Mouse (Mus musculus): ENCODE measurements around the gene Usp46. TPM values are rescaled to one million over a fixed set of nuclear protein-coding genes. Genes with fewer than 3 reads are reported as not detected.

Gene Usp46
- polyA plus RNA-seq, 1 experiment from 2014 or later: 32.9 TPM

DNA sequence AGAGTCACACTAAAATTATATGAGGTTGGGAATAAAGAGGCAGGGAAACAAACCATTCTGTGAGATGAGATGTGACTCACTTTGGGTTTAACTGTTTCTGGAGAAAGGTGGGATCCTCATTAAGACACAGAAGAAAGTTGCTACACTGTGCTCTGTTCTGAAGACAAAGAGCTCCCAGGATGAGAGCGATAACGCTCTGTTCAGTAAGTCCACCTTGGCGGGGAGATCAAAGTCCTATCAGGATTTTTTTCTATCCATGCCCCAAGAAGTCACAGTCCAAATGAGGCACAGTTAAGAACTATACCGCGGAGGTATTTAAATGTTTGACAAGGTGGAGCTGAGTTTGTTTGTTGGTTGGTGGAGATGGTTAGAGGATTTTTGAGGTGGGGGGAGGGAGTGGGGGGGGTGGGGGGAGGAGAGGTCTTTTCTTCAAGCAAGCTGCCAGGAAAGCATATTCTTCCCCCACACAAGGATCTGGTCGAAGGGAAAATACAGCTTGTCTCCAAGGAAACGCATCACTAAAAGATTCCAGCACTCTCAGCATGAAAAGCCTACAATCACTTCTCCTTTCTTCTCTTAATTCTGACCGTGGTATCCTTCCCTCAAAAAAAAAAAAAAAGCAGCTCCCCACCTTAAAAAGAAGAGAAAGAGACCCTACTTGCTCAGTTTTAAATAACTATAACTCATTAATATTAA lies 49.2 kb downstream of the Usp46 start:
- DNase-seq (ENCODE audit: low spot score) (no peak), ATAC-seq (replicated peaks; ENCODE audit: low FRiP score) (no peak)
- no peak overlapping the region for H3K4me3 ChIP-seq (ENCODE audit: low read depth, low read length)
- H3K36me3 ChIP-seq (ENCODE audit: control insufficient read depth, insufficient read depth, low read length): peaks cover 25% of the 10 kb centered on the region
- H3K4me2 ChIP-seq: no peak overlapping the region
- H3K4me1 ChIP-seq (replicated peaks; ENCODE audit: control insufficient read depth, insufficient read depth, low read length): no peaks in the 10 kb centered on the region
- no peaks in the 10 kb centered on the region for H3K27me3 ChIP-seq (replicated peaks; ENCODE audit: control insufficient read depth, insufficient read depth, low read length)
- H3K9ac ChIP-seq (ENCODE audit: low read depth, low read length): no peak overlapping the region
- 89% methylated on average over 8 of the region's 8 CpGs for WGBS
- peaks cover 5% of the 10 kb centered on the region; the same call in 1 of the 2 replicates for H3K9me3 ChIP-seq (ENCODE audit: control insufficient read depth, low read length)
- H3K27ac ChIP-seq (ENCODE audit: low read depth, low read length): no peak overlapping the region

DNA sequence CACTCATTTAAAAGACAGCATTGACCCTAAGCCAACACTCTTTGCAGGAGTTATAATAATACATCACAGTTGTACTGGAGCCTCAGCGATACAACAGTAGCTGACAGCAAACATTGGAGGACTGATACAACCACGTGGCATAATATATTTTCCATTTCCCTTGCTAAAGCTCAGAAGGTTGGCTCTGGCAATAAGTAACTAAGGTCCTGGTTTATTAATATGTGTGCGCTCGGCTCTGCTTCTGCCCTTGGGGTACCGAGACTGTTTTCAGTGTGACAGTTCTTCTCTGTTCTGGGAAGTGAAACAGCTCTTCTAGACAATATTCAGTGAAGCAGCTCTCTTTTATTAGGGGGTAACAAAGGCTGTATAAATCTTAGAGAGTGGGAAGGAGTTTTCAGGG lies 50.7 kb downstream of the Usp46 start:
- Histone ChIP-seq H3K4me3 (ENCODE audit: low read depth, low read length) (no peak overlapping the region), H3K4me1 (replicated peaks; ENCODE audit: control insufficient read depth, insufficient read depth, low read length) (no peaks in the 10 kb centered on the region), H3K9ac (ENCODE audit: low read depth, low read length) (no peak overlapping the region), H3K36me3 (ENCODE audit: control insufficient read depth, insufficient read depth, low read length) (peaks cover 24% of the 10 kb centered on the region), H3K27ac (ENCODE audit: low read depth, low read length) (no peak overlapping the region), H3K27me3 (replicated peaks; ENCODE audit: control insufficient read depth, insufficient read depth, low read length) (no peaks in the 10 kb centered on the region), H3K9me3 (ENCODE audit: control insufficient read depth, low read length) (peaks cover 5% of the 10 kb centered on the region; the same call in 1 of the 2 replicates), H3K4me2 (no peak overlapping the region)
- no peak for DNase-seq (ENCODE audit: low spot score)
- WGBS: 89% methylated on average over 5 of the region's 5 CpGs
- ATAC-seq (replicated peaks; ENCODE audit: low FRiP score): no peak

DNA sequence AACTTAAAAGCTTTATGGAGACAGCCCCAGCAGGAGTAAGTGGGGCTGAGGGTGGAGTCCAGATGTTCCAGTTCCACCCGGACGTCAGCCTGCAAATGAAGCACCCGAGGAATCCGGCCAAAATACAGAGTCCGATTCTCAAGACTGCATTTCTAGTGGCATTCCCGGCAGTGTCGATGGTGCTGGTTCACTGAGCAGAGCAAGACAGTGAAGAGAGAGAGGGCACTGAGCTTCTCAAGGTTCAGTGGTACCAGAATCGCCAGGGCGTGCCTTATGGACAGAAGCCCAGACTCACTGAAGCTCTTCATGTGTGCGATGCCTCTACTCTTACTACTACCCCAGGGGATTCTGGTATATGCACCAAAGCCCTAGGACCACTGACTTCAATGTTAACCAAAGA lies 56.6 kb downstream of the Usp46 start:
- peaks cover 11% of the 10 kb centered on the region; the same call in 1 of the 2 replicates for H3K36me3 ChIP-seq (ENCODE audit: control insufficient read depth, insufficient read depth, low read length)
- H3K27me3 ChIP-seq (replicated peaks; ENCODE audit: control insufficient read depth, insufficient read depth, low read length): no peaks in the 10 kb centered on the region
- WGBS: 92% methylated on average over 10 of the region's 10 CpGs
- no peak overlapping the region for H3K4me3 ChIP-seq (ENCODE audit: low read depth, low read length)
- no peak overlapping the region for H3K27ac ChIP-seq (ENCODE audit: low read depth, low read length)
- H3K9ac ChIP-seq (ENCODE audit: low read depth, low read length): no peak overlapping the region
- no peaks in the 10 kb centered on the region for H3K9me3 ChIP-seq (ENCODE audit: control insufficient read depth, low read length)
- H3K4me2 ChIP-seq: no peak overlapping the region
- ATAC-seq (replicated peaks; ENCODE audit: low FRiP score): no peak
- no peak for DNase-seq (ENCODE audit: low spot score)
- H3K4me1 ChIP-seq (replicated peaks; ENCODE audit: control insufficient read depth, insufficient read depth, low read length): no peaks in the 10 kb centered on the region

DNA sequence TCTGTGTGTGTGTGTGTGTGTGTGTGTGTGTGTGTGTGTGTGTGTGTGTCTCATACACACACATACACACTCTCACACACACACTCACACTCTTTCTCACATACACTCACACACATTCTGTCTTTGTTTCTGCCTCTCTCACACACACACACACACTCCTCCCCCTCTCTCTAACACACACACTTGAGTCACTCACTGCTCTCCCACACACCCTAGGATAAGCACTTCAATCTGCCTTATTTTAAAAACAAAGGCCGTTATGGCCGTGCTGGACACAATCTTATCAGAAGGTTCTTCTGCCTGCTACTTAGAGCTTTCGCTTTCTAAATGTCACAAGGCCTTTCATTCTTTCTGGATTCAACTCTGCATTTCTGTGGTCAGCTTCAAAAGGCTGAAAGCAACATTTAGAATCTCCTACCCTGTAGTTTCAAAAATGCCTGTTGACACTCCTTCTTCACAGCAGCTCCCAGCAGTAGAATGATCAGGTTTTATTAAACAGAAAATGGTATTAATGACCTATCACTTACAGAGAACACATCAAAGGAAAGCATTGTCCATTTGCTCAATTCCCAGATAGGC lies 60.6 kb downstream of the Usp46 start:
- ATAC-seq (replicated peaks; ENCODE audit: low FRiP score) (no peak), DNase-seq (ENCODE audit: low spot score) (no peak)
- Histone ChIP-seq H3K4me3 (ENCODE audit: low read depth, low read length) (no peak overlapping the region), H3K4me2 (no peak overlapping the region), H3K9ac (ENCODE audit: low read depth, low read length) (no peak overlapping the region), H3K9me3 (ENCODE audit: control insufficient read depth, low read length) (no peaks in the 10 kb centered on the region), H3K27me3 (replicated peaks; ENCODE audit: control insufficient read depth, insufficient read depth, low read length) (no peaks in the 10 kb centered on the region), H3K4me1 (replicated peaks; ENCODE audit: control insufficient read depth, insufficient read depth, low read length) (no peaks in the 10 kb centered on the region), H3K27ac (ENCODE audit: low read depth, low read length) (no peak overlapping the region), H3K36me3 (ENCODE audit: control insufficient read depth, insufficient read depth, low read length) (peaks cover 23% of the 10 kb centered on the region)
- 63% methylated on average over 3 of the region's 3 CpGs for WGBS

DNA sequence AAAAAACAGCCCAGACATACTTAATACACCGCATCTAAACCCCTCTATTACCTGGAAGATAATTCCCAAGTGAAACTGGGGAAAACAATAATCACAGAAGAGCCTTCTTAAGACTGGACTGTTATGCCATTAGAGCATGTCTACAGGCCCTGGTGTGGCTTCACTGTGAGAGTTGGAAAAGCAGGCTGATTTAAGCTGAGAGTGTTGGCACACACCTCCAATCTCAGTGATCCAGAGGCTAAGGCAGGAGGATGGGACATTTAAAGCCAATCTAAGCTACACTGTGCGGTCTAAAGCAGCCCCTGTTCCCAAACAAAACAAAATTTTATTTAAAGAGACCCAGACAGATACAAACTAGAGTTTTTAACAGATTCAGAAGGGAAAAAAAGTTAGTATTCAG lies 62.3 kb downstream of the Usp46 start:
- no peaks in the 10 kb centered on the region for H3K9me3 ChIP-seq (ENCODE audit: control insufficient read depth, low read length)
- no peak for ATAC-seq (replicated peaks; ENCODE audit: low FRiP score)
- 94% methylated on average over 2 of the region's 2 CpGs for WGBS
- H3K9ac ChIP-seq (ENCODE audit: low read depth, low read length): no peak overlapping the region
- no peaks in the 10 kb centered on the region for H3K27me3 ChIP-seq (replicated peaks; ENCODE audit: control insufficient read depth, insufficient read depth, low read length)
- H3K4me3 ChIP-seq (ENCODE audit: low read depth, low read length): no peak overlapping the region
- H3K4me2 ChIP-seq: no peak overlapping the region
- H3K27ac ChIP-seq (ENCODE audit: low read depth, low read length): no peak overlapping the region
- H3K36me3 ChIP-seq (ENCODE audit: control insufficient read depth, insufficient read depth, low read length): peaks cover 28% of the 10 kb centered on the region
- DNase-seq (ENCODE audit: low spot score): no peak
- no peaks in the 10 kb centered on the region; the same call in 1 of the 2 replicates for H3K4me1 ChIP-seq (replicated peaks; ENCODE audit: control insufficient read depth, insufficient read depth, low read length)

DNA sequence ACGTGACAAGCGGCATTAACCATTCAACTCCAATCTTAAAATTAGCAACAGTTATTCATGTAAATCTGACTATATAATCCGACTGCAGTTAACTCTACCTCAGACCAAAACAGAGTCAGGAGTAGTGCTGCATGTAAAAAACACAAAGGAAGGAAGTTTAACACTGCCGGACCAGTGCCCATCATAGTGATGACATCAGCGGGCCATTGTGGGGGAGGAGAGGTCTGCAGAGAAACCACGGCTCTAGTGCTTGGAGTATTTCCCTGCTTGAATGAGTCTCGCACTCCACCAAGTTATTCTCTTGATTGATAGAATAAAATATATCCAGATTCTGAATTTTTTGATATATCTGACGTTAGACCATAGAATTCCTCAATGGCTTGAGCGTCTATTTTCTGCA lies 66.5 kb downstream of the Usp46 start:
- no peak overlapping the region for H3K27ac ChIP-seq (ENCODE audit: low read depth, low read length)
- 67% methylated on average over 9 of the region's 9 CpGs for WGBS
- no peaks in the 10 kb centered on the region for H3K27me3 ChIP-seq (replicated peaks; ENCODE audit: control insufficient read depth, insufficient read depth, low read length)

DNA sequence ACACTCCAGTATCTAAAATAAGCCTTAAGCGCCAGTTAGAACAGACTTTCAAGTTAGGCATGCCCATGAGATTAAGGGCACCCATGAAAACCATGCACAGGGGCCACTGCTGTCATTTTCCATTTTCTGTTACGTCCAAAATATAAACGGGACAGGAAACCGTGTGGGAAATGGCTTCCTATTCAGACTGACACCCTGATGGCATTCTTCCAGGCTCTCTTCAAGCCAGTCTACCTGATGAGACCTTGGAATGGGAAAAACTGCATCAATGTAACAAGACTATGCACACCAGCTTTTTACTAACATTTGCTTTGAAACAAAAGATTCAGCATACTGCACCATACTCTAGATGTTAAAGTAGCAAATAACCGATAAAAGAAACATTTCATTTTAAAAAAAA lies 69.3 kb downstream of the Usp46 start:
- ATAC-seq (replicated peaks; ENCODE audit: low FRiP score): no peak
- H3K36me3 ChIP-seq (ENCODE audit: control insufficient read depth, insufficient read depth, low read length): peaks cover 17% of the 10 kb centered on the region

More for the DNA sequence above, 66.5 kb downstream of the Usp46 start:
- Histone ChIP-seq H3K36me3 (ENCODE audit: control insufficient read depth, insufficient read depth, low read length) (peaks cover 31% of the 10 kb centered on the region), H3K4me1 (replicated peaks; ENCODE audit: control insufficient read depth, insufficient read depth, low read length) (no peaks in the 10 kb centered on the region; the same call in 1 of the 2 replicates), H3K4me3 (ENCODE audit: low read depth, low read length) (no peak overlapping the region), H3K4me2 (no peak overlapping the region), H3K9ac (ENCODE audit: low read depth, low read length) (no peak overlapping the region), H3K9me3 (ENCODE audit: control insufficient read depth, low read length) (no peaks in the 10 kb centered on the region)
- DNase-seq (ENCODE audit: low spot score) (no peak), ATAC-seq (replicated peaks; ENCODE audit: low FRiP score) (no peak)

DNA sequence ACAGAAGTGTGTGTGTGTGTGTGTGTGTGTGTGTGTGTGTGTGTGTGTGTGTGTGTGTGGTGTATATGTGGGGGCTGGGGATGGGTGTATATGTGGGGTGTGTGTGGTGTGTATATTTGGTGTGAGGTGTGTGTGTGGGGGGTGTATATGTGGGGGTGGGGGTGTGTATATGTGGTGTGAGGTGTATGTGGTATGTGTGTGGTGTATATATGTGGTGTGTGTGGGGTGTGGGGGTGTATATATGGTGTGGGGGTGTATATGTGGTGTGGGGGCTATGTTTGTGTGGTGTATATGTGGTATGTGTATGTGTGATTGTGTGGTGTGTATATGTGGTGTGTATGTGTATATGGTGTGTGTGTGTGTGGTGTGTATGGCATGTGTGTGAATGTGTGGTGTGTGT lies 73.4 kb downstream of the Usp46 start:
- Histone ChIP-seq H3K9me3 (ENCODE audit: control insufficient read depth, low read length) (no peaks in the 10 kb centered on the region), H3K4me2 (no peak overlapping the region), H3K27ac (ENCODE audit: low read depth, low read length) (no peak overlapping the region), H3K9ac (ENCODE audit: low read depth, low read length) (no peak overlapping the region), H3K4me3 (ENCODE audit: low read depth, low read length) (no peak overlapping the region), H3K36me3 (ENCODE audit: control insufficient read depth, insufficient read depth, low read length) (peaks cover 3% of the 10 kb centered on the region; the same call in 1 of the 2 replicates), H3K4me1 (replicated peaks; ENCODE audit: control insufficient read depth, insufficient read depth, low read length) (no peaks in the 10 kb centered on the region), H3K27me3 (replicated peaks; ENCODE audit: control insufficient read depth, insufficient read depth, low read length) (no peaks in the 10 kb centered on the region)
- ATAC-seq (replicated peaks; ENCODE audit: low FRiP score): 0 out of 2 replicates have a peak, but pooled peaks have one; percentile 26
- DNase-seq (ENCODE audit: low spot score): no peak

More for the DNA sequence above, 69.3 kb downstream of the Usp46 start:
- H3K27me3 ChIP-seq (replicated peaks; ENCODE audit: control insufficient read depth, insufficient read depth, low read length): no peaks in the 10 kb centered on the region
- H3K9me3 ChIP-seq (ENCODE audit: control insufficient read depth, low read length): no peaks in the 10 kb centered on the region
- 82% methylated on average over 5 of the region's 5 CpGs for WGBS
- DNase-seq (ENCODE audit: low spot score): no peak
- H3K4me2 ChIP-seq: no peak overlapping the region
- H3K9ac ChIP-seq (ENCODE audit: low read depth, low read length): no peak overlapping the region
- H3K27ac ChIP-seq (ENCODE audit: low read depth, low read length): no peak overlapping the region
- H3K4me3 ChIP-seq (ENCODE audit: low read depth, low read length): no peak overlapping the region
- H3K4me1 ChIP-seq (replicated peaks; ENCODE audit: control insufficient read depth, insufficient read depth, low read length): no peaks in the 10 kb centered on the region; the same call in 1 of the 2 replicates

DNA sequence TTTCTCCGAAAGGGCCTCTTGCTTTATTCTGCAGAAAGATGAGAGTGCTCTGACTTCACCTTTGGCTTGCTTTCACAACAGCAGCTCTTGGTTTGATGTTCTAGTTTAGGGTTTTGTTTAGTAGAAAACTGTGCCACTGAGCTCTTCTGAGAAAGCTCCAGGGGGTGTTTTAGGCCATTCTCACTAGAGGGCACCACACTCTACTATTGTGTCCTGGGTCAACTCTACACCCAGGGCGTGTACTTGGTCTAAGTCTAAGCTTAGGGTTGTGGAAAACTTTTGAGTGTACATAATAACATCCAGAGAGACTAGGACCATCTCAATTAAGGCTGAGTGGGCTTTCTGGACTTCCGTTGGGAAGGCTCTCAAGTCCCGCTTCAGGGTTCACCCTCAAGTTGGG lies 74.7 kb downstream of the Usp46 start:
- H3K4me3 ChIP-seq (ENCODE audit: low read depth, low read length): no peak overlapping the region
- H3K9ac ChIP-seq (ENCODE audit: low read depth, low read length): no peak overlapping the region
- no peaks in the 10 kb centered on the region for H3K27me3 ChIP-seq (replicated peaks; ENCODE audit: control insufficient read depth, insufficient read depth, low read length)
- WGBS: 76% methylated on average over 4 of the region's 4 CpGs
- no peak overlapping the region for H3K4me2 ChIP-seq
- no peaks in the 10 kb centered on the region for H3K9me3 ChIP-seq (ENCODE audit: control insufficient read depth, low read length)
- ATAC-seq (replicated peaks; ENCODE audit: low FRiP score) (no peak), DNase-seq (ENCODE audit: low spot score) (no peak)
- no peaks in the 10 kb centered on the region for H3K4me1 ChIP-seq (replicated peaks; ENCODE audit: control insufficient read depth, insufficient read depth, low read length)
- H3K27ac ChIP-seq (ENCODE audit: low read depth, low read length): no peak overlapping the region
- H3K36me3 ChIP-seq (ENCODE audit: control insufficient read depth, insufficient read depth, low read length): no peaks in the 10 kb centered on the region
